Mouse (Mus musculus): ENCODE data around the gene Slc25a41. TPM values are rescaled to one million over a fixed set of nuclear protein-coding genes. Genes with fewer than 3 reads are reported as not detected.
A peak's percentile ranks its signal among the peaks of the same experiment; 100 is the strongest.

Slc25a41 gene
- total RNA-seq, 2 experiments from 2014 or later, result not detected

- no peak for DNase-seq
- intact Hi-C loops (cut with DNase I), result loop anchor here (5.0 to 10.0 kb wide), 4 partner anchors 62 to 375 kb away; partner anchors contain the start of genes Catsperd, Lonp1 and Vav1
These were observed 41.4 kb downstream of the Slc25a41 start, which contains the start of gene Pspn for GRCm38 (mm10) chr17:56999968-57000609. Gene Pspn, minus strand, starts transcription at chr17:57000018.

GRCm38 (mm10) chr17:56999414-56999813 lies 42.0 kb downstream of the Slc25a41 start:
- intact Hi-C loops (cut with DNase I), result loop anchor here (5.0 to 10.0 kb wide), 4 partner anchors 63 to 375 kb away; partner anchors contain the start of genes Catsperd, Lonp1 and Vav1
- no peak for DNase-seq

- intact Hi-C loops (cut with DNase I), result loop anchor here (2.0 to 10.0 kb wide), 5 partner anchors 65 to 372 kb away; partner anchors contain the start of genes Catsperd, Lonp1 and Vav1
- peak; percentile 90 to 94 for DNase-seq
These were observed 44.3 kb downstream of the Slc25a41 start, which contains the start of gene Alkbh7 for GRCm38 (mm10) chr17:56997029-56997667. Gene Alkbh7, plus strand, starts transcription at chr17:56997339.

GRCm38 (mm10) chr17:56996506-56996905 lies 44.9 kb downstream of the Slc25a41 start:
- no peak for DNase-seq
- intact Hi-C loops (cut with DNase I), result loop anchor here (2.0 to 10.0 kb wide), 5 partner anchors 66 to 372 kb away; partner anchors contain the start of genes Catsperd, Lonp1 and Vav1

- DNase-seq, result no peak
- intact Hi-C loops (cut with DNase I), result loop anchor here (5.0 to 10.0 kb wide), 4 partner anchors 67 to 370 kb away; partner anchors contain the start of genes Catsperd, Lonp1 and Vav1
These were observed 46.4 kb downstream of the Slc25a41 start for GRCm38 (mm10) chr17:56995046-56995445.

GRCm38 (mm10) chr17:56990966-56991365 lies 50.5 kb downstream of the Slc25a41 start:
- DNase-seq, result peak in 1 of 2 experiments; percentile 7

GRCm38 (mm10) chr17:56990115-56990746 lies 51.2 kb downstream of the Slc25a41 start, which contains the start of gene Clpp:
Gene Clpp, plus strand, starts transcription at chr17:56990305.
- intact Hi-C loops (cut with DNase I), result loop anchor here (10.0 kb wide), 2 partner anchors 285 to 365 kb away; partner anchors contain the start of genes Catsperd, Lonp1 and Vav1
- peak; percentile 88 to 91 for DNase-seq

More at GRCm38 (mm10) chr17:56990966-56991365, 50.5 kb downstream of the Slc25a41 start:
- intact Hi-C loops (cut with DNase I), result loop anchor here (10.0 kb wide), 2 partner anchors 284 to 366 kb away; partner anchors contain the start of genes Catsperd, Lonp1 and Vav1

- intact Hi-C loops (cut with DNase I), result loop anchor here (10.0 kb wide), 2 partner anchors 285 to 365 kb away; partner anchors contain the start of genes Catsperd, Lonp1 and Vav1
- DNase-seq, result peak in 1 of 2 experiments; percentile 63
These were observed 51.9 kb downstream of the Slc25a41 start for GRCm38 (mm10) chr17:56989467-56990114.

GRCm38 (mm10) chr17:56988921-56989430 lies 52.5 kb downstream of the Slc25a41 start:
- peak in 1 of 2 experiments; percentile 2 for DNase-seq
- intact Hi-C loops (cut with DNase I), result no loop called here

- peak in 1 of 2 experiments; percentile 3 for DNase-seq
- intact Hi-C loops (cut with DNase I), result no loop called here
These were observed 53.0 kb downstream of the Slc25a41 start for GRCm38 (mm10) chr17:56988441-56988840.

GRCm38 (mm10) chr17:56986105-56986805 lies 55.2 kb downstream of the Slc25a41 start:
- no peak for DNase-seq
- intact Hi-C loops (cut with DNase I), result no loop called here

- intact Hi-C loops (cut with DNase I), result no loop called here
- no peak for DNase-seq
These were observed 55.8 kb downstream of the Slc25a41 start for GRCm38 (mm10) chr17:56985656-56986055.

GRCm38 (mm10) chr17:56984886-56985285 lies 56.6 kb downstream of the Slc25a41 start:
- intact Hi-C loops (cut with DNase I), result no loop called here
- DNase-seq, result no peak

Other genes with a start within 250 kb of the Slc25a41 start
- 1 to 10 TPM; 1.8 to 2.5 TPM for gene Rfx2, start 210.6 kb downstream of the Slc25a41 start, total RNA-seq (2021)
- gene Acsbg2, start 167.2 kb downstream of the Slc25a41 start, total RNA-seq (2021), result not detected
- not detected for gene 1700061G19Rik, start 166.2 kb downstream of the Slc25a41 start, total RNA-seq (2021)
- gene Mllt1, start 106.2 kb downstream of the Slc25a41 start, total RNA-seq (2021), result 10 to 100 TPM; 16.6 to 17.6 TPM
- not detected for gene Acer1, start 59.5 kb downstream of the Slc25a41 start, total RNA-seq (2021)
- gene Clpp, start 51.3 kb downstream of the Slc25a41 start, total RNA-seq (2021), result 10 to 100 TPM; 28.7 to 33.4 TPM
- gene Alkbh7, start 44.3 kb downstream of the Slc25a41 start, total RNA-seq (2021), result 10 to 100 TPM; 21.6 to 22.7 TPM
- gene Pspn, start 41.6 kb downstream of the Slc25a41 start, total RNA-seq (2021), result not detected
- gene Gtf2f1, start 30.4 kb downstream of the Slc25a41 start, total RNA-seq (2021), result 10 to 100 TPM; 15.1 to 16.8 TPM
- not detected for gene Gm17949, start 30.2 kb downstream of the Slc25a41 start, total RNA-seq (2021)
- gene Khsrp, start 10.1 kb downstream of the Slc25a41 start, total RNA-seq (2021), result 10 to 100 TPM; 20.8 to 27.9 TPM
- gene Crb3, start 17.5 kb upstream of the Slc25a41 start, total RNA-seq (2021), result under 1 TPM; 0.51 to 0.57 TPM
- 10 to 100 TPM; 34.1 to 48.5 TPM for gene Slc25a23, start 18.2 kb upstream of the Slc25a41 start, total RNA-seq (2021)
- gene Dennd1c, start 36.9 kb upstream of the Slc25a41 start, total RNA-seq (2021), result under 1 TPM; 0.43 to 0.54 TPM
- 1 to 10 TPM; 1.3 to 1.4 TPM for gene Tubb4a, start 46.1 kb upstream of the Slc25a41 start, total RNA-seq (2021)
- under 1 TPM in 1 of 2 experiments, not detected in 1; 0.41 TPM for gene Tnfsf9, start 63.7 kb upstream of the Slc25a41 start, total RNA-seq (2021)
- gene Cd70, start 108.1 kb upstream of the Slc25a41 start, total RNA-seq (2021), result not detected
- gene Tnfsf14, start 152.5 kb upstream of the Slc25a41 start, total RNA-seq (2021), result under 1 TPM in 1 of 2 experiments, not detected in 1; 0.18 TPM
- gene C3, start 186.5 kb upstream of the Slc25a41 start, total RNA-seq (2021), result 10 to 100 TPM; 11.8 TPM
- 10 to 100 TPM; 20.5 to 22.6 TPM for gene Gpr108, start 206.8 kb upstream of the Slc25a41 start, total RNA-seq (2021)
- 100 to 1,000 TPM; 142 to 152 TPM for gene Trip10, start 207.8 kb upstream of the Slc25a41 start, total RNA-seq (2021)
- gene Vav1, start 237.4 kb upstream of the Slc25a41 start, total RNA-seq (2021), result 1 to 10 TPM in 1 of 2 experiments, under 1 TPM in 1; 0.54 to 1.4 TPM